Mouse (Mus musculus) lung, postnatal 4 days (tissue): ENCODE measurements around the gene Trim54.

Experiments
- DNase-seq, 2 experiments: peaks; one replicate each; pipeline ENCODE4 v3.0.0; 2021

The Trim54 gene

GRCm38 (mm10) chr5:31108000-31108490, 8.5 kb upstream of the Trim54 start, which contains the start of gene Slc30a3:
Slc30a3 (minus strand) TSS chr5:31108237.
- no peak for DNase-seq

GRCm38 (mm10) chr5:31110781-31111180, 5.7 kb upstream of the Trim54 start:
- DNase-seq = no peak

- no peak for DNase-seq
Measured at GRCm38 (mm10) chr5:31116912-31117311, 400 bp downstream of the Trim54 start.

GRCm38 (mm10) chr5:31121111-31121510, 4.6 kb downstream of the Trim54 start:
- DNase-seq = no peak

DNA sequence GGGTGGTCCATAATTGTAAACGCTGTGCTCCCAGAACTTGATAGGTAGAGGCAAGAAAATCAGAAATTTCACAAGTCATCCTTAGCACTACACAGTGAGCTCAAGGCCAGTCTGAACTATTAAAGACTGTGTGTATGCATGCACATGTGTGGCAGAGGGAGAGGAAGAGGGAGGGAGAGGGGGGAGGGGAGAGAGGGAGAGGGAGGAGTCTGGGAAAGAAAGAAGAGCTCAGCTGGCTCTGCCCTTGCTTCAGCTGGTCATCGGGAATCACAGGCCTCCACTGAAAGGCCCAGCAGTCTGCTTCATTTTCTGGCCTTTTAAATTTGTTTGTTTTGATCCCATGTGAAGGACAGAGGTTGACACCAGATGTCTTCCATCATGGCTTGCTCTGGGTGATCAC, 7.0 kb downstream of the Trim54 start:
- no peak for DNase-seq

DNA sequence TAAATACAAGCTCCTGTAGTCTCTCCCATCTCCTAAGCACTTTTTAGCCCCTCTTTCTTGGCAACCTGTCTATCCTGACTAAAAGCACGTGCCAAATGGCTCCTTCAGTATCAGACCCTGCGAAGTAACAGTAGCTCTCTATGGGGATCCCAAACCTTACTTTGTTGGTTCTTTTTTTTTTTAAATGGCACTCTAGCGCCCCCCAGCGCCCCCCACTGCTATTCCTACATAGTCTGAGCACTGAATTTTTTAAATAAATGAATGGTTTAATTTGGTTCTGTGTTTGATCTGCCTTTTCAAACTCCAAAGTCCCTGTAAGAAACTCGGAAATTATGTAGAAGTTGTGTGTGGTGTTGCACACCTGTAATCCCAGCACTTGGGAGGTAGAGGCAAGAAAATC, 9.5 kb downstream of the Trim54 start:
- DNase-seq = no peak

DNA sequence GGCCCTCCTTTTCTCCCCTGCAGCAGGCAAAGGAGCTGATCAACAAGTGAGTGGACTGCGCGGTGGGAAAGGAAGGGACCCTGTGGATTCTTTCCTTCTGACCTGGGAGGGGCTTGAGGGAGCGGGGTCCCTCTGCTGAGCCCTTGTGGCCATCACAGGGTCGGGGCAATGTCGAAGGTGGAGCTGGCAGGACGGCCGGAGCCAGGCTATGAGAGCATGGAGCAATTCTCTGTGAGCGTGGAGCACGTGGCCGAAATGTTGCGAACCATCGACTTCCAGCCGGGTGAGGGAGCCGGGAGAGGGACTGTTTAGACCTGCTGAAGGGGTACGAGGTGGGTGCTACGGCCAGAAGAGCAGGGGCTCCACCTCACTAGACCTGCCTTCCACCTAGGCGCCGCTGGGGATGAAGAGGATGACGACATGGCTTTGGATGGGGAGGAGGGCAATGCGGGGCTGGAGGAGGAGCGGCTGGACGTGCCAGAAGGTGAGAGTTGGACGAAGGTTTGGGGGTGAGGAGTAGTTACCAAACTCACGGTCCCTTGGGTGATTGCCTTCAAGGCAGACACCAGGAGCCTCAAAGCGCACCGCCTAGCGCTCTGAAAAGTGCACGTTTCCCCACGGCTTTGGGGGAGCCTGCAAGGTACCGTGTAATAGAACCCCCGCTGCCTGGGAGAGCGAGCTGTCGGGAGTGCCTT, 20.4 kb downstream of the Trim54 start:
- DNase-seq = no peak

- no peak for DNase-seq
Measured at GRCm38 (mm10) chr5:31137658-31138057, 21.1 kb downstream of the Trim54 start.

DNA sequence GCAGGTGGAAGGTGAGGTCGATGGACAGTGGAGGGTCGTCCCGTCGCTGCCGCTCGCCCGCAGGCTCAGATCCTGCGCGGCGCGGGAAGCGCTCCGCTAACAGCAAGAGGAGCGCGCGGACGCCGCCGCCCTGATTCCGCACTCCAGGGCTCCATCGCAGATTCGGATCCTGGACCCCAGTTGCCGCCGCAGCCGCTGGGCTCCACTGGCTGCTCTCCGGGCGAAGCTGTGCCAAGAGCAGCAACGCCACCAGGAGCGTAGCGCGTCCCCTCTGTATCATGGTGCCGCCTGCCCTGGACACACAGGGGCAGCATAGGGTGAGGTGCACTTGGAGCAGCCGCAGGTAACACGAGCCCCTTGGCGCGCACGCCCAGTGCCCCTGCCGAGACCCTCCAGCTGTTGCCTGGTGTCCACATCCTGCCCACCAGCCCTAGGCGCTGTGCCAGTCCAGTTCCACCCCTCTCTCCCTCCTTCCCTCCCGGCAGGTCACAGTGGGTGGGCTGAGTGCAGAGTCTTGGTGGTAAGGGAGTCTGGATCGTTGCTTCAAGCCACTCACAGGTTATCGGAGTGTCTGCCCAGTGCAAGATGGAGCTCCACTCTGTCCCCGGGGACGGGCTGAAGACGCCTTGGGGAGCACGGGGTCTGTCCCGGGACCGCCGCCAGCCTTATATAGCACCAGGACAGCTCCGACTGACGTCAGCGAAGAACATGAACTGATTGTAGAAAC, 21.9 kb downstream of the Trim54 start, which contains the start of gene Ucn:
Gene Ucn, minus strand, starts transcription at position 589 of the 727 bp plus-strand sequence.
- peak in 1 of 2 experiments; percentile 38 for DNase-seq

DNA sequence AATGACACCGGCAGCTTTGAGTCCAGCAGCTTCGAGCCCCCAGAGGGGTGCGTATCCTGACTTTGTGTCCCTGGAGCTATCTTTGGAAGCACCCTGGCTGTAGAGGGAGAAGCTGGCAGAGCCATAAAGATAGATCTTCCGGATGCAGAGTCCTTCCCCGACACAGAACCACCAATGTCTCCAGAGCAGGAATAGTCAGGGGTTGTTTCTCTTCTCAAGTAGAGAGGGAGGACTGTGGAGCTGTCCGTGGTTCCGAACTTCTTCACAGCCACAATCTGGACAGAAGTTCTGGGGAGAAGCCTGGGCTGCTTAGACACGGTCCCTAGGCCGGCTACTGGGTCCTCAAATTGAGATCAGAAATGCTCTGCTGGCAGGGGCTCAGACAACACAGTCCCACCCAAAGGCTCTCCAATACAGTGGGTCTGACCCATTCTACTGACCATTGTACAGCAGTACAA, 22.5 kb downstream of the Trim54 start:
- peak in 1 of 2 experiments; percentile 20 for DNase-seq

DNA sequence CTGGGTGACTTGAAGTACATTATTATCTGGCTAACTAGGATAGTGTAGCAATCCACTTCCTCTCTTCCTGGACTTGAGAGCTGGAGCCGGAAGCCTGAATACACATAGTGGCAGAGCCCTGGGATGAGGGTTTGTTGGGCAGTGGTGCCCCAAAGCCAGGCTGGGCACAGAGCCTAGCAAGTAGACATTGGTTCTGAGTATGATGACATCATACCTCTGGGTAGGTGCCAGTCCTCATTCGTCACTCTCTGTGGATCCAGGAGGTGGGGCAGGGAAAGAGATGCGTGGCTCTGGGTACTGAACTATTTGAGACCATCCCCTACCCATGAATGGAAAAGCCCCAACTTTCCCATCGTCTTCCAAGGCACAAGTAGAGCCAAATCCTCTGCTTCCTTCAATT, 33.3 kb downstream of the Trim54 start:
- DNase-seq = no peak

- no peak for DNase-seq
Measured at GRCm38 (mm10) chr5:31151746-31152145, 35.2 kb downstream of the Trim54 start.

GRCm38 (mm10) chr5:31153516-31154151, 37.1 kb downstream of the Trim54 start:
- peak in 1 of 2 experiments; percentile 7 for DNase-seq

DNA sequence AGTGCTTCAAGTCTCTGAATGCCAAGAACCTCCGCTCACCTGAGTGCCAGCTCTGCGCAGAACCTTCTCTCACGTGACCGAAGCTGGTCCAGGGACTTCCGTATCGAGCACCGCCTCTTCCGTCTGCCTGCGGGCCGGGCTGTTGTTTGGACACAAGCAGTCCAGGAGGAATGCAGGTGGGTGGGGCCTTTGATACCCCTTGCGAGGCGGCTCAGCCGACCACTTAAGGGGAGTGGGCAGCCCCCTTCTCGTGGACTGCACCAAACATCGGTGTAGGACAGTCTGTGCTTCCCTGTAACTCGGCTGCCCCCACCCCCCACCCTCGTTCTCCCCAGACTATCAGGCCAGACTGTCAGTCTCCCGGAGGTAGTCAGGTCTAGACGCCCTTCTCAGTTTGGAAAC, 37.6 kb downstream of the Trim54 start, which contains the start of gene Mpv17:
Gene Mpv17, minus strand, starts transcription at position 100 of the 402 bp plus-strand sequence.
- DNase-seq = peak; percentile 85 to 91

DNA sequence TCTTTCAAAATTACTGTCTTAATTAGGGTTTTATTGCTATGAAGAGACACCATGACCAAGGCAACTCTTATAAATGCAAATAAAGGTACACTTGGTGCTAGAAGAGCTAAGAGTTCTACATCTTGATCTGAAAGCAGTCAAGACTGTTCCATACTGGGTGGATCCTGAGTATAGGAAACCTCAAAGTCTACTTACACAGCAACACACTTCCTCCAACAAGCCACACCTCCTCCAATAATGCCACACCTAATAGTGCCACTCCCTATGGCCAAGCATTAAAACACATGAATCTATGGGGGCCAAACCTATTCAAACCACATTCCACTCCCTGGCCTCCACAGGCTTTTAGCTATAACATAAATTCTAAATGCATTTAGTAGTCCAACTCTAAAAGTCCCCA, 46.0 kb downstream of the Trim54 start:
- no peak for DNase-seq

DNA sequence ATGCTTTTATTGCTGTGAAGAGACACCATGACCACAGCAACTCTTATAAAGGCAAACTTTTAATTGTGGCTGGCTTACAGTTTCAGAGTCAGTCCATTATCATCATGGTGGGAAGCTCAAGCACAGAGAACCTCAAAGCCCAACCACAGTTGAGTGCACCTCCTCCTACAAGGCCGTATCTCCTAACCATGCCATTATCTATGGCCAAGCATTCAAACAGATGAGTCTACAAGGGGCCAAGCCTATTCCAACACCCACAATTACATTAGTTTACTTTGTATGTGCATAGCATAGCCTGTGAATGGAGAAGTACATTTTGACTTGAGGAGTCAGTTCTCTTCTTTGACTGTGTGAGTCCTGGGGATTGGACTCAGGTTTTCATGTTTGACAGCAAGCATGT, 48.4 kb downstream of the Trim54 start:
- no peak for DNase-seq

GRCm38 (mm10) chr5:31168630-31169029, 52.1 kb downstream of the Trim54 start:
- no peak for DNase-seq

DNA sequence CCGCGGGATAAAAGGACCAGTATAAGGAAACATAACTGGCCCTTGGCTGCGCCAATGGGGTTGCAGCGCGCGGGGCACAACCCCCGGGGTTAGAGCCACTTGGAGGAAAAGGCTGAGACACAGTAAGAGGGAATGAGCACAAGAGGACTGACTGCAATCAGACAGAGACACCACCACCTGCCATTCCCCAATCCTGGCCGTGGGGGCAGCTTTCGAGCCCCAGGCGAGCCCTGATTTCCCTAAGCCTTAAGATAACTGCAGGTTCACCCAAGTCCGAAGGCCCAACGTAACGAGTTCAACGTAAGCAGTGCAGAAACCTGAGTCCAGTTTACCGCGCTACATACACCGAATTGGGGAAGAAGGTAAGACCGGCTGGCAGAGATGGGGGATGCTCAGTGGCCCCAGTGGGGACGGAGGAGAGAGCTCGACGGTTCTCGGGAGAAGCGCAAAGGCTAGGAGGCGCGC, 62.8 kb downstream of the Trim54 start:
- DNase-seq = peak in 1 of 2 experiments; percentile 35

- peak; percentile 95 to 97 for DNase-seq
Measured at GRCm38 (mm10) chr5:31179766-31180630, 63.5 kb downstream of the Trim54 start, which contains the start of the genes Gm29609 and Gtf3c2. Gm29609 (minus strand) TSS chr5:31179911. Gtf3c2 (minus strand) TSS chr5:31180144.

DNA sequence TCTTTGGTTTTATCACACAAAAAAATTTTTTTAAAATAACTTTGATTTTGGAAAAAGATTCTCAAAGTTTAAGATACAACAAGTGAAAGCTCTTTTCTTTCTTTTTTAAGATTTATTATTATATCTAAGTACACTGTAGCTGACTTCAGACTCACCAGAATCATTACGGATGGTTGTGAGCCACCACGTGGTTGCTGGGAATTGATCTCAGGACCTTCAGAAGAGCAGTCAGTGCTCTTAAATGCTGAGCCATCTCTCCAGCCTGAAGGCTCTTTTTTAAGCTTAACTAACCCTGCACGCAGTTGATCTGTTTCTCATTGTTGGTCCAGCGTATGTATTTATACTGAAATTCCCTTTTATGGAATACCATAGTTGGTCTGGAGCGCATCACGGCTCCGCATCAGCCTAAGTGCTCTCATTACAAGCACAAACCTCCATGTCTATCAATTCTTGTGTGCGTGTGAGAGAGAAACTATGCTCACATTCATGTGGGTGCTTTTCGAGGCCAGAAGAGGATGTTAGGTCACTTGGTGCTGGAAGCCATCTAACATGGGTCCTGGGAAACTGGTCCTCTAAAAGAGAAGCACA, 64.8 kb downstream of the Trim54 start:
- no peak for DNase-seq

- no peak for DNase-seq
Measured at GRCm38 (mm10) chr5:31183678-31184077, 67.2 kb downstream of the Trim54 start.
